Mouse (Mus musculus): Measurements from ENCODE around the gene Crebbp.

The Crebbp gene

GRCm38 (mm10) chr16:4052601-4053000 is 161.2 kb downstream of the Crebbp start:
- DNase-seq (ENCODE audit: low read depth, low spot score): no peak

DNA sequence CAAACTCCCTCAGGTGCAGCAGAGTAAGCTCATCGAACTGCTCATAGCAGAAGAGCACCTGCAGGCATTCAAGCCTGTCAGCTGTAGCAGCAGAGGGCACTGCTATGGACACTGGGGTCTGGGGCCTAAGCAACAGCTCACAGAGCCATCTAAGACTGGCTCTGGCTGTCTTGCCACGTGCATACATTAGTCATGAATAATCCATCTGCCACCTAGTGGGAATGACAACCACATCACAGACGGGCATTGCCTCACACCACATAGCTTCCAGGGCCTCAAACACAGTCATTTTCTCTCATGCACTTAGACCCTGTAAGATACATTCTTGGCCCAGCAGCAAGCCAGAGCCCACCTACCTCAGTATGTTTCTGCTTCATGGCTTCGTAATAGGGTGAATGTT is 168.3 kb downstream of the Crebbp start:
- DNase-seq (ENCODE audit: low read depth, low spot score): peak; percentile 36

DNA sequence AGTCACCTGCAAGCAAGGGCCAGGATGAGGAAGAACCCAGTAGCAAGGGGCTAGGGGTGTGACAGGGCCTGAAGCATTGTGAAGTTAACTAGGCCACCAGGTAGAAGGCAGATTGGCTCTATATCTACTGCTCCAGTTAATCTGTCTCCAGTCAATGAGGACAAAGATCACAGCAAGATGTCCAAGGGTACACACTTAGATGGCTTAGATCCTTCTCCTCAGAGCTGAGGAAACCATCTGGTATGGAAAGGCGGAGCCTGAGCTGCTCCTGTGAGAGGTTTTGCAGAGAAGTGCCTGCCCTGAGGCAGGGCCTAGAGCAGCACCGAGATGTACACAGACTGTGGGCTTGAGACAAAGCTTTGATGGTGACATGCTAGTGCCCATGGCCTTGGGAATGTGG is 169.7 kb downstream of the Crebbp start:
- no peak for DNase-seq (ENCODE audit: low read depth, low spot score)

GRCm38 (mm10) chr16:4041646-4042045 is 172.2 kb downstream of the Crebbp start:
- DNase-seq (ENCODE audit: low read depth, low spot score): no peak

- DNase-seq (ENCODE audit: low read depth, low spot score): no peak
Measured at GRCm38 (mm10) chr16:4040206-4040605, 173.6 kb downstream of the Crebbp start.

- DNase-seq (ENCODE audit: low read depth, low spot score): no peak
Measured at GRCm38 (mm10) chr16:4037690-4038089, 176.1 kb downstream of the Crebbp start.

DNA sequence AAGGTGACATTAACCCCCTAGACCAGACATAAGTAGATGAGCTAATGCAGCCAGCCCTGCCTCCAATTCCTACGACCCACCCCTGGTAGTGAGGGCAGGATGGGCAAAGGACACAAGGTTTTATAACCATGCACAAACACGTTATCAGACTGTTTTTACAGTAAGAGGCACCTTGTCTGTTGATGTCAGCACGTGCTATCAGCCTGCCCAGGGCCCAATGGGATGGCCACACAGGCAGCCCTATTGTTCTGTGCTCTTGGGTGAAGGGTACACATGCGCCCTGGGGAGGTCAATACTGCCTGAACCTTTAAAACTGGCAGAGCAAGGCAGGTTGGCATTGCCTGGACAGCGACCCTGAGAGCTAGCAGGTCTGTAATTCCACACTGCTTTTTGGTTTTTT is 177.0 kb downstream of the Crebbp start, which contains the start of gene Dnase1:
Dnase1 (plus strand) TSS at position 136 of the 400 bp plus-strand sequence.
- DNase-seq (ENCODE audit: low read depth, low spot score): no peak

GRCm38 (mm10) chr16:4035575-4035974 is 178.2 kb downstream of the Crebbp start:
- no peak for DNase-seq (ENCODE audit: low read depth, low spot score)

DNA sequence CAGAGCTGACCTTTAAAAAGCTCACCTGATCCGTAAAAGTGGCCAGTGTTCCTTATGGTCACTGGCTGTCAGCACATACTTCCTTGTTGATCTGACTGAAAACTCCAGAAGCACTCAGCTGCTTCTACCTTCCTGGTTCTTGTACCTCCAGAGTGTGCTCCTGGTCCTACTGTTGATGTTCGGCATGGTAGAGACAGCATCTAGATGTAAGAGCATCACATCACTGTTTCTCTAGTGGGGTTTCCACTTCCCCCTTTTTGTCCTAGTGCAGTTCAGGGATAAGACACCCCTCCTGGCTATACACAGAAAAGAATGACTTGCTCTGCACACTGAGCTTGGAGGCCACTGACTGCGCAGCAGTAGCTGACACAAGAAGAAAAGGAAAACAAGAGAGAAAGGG is 179.3 kb downstream of the Crebbp start:
- DNase-seq (ENCODE audit: low read depth, low spot score): no peak

GRCm38 (mm10) chr16:4033971-4034370 is 179.8 kb downstream of the Crebbp start:
- DNase-seq (ENCODE audit: low read depth, low spot score): no peak

DNA sequence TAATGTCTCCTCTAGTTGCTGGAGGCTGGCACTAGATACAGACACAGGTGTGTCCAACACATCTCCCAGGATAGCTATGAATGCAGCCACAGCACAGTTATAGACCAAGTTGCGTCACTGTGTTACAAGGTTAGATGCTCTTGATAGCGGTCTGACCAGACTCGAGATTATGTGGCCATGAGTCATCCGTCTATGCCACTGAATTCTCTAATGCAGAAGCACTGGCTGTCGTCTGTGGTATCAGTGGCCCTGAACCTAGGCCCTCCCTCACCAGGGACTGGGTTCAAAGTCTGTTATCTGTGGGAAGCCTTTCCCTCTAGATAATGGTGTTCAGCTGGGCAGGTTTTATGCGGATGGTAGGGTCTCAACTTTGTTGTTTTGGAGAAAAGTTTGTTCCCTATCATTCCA is 181.5 kb downstream of the Crebbp start:
- DNase-seq (ENCODE audit: low read depth, low spot score): no peak

DNA sequence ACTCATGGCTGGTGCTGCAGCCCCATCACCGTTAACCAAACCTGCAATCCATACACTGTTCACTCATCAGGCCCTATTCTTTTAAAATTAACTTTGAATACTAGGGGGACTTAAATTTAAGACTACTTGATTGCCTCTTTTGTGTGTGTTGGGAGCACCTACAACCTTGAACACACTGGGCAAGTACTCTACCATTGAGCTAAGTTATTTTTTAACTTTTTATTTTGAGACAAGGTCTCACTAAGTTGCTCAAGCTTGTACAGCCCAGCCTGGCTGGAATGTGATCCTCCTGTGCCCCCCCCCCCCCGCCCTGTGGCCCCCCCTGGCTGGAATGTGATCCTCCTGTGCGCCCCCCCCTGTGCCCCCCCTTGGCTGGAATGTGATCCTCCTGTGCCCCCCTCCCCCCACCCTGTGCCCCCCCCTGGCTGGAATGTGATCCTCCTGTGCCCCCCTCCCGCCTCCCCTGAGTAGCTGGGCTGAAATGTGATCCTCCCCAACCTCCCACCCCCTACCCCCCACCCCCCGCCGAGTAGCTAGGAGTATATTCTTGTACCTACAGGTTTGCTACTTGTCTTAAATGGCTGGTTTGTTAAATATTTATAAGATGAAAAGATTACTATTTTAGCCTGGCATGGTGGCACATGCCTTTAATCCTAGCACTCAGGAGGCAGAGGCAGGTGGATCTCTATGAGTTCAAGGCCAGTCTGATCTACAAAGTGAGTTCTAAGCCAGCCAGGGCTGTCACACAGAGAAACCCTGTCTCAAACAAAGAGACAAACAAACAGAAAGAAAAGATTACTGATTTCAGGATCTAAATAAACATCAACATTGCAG is 182.1 kb downstream of the Crebbp start:
- DNase-seq (ENCODE audit: low read depth, low spot score): no peak
